Mouse (Mus musculus) frontal cortex, adult (tissue): Measurements from ENCODE around the gene Gstk1.

Source experiments
- ATAC-seq: cut with Nextera tagmentation; 2 replicates; pipeline ENCODE4 v1.9.2; 2017; ENCODE audit warnings: mild to moderate bottlenecking, moderate library complexity, mixed read lengths; ENCODE audit not compliant: low TSS enrichment

Gstk1 gene

GRCm38 (mm10) chr6:42265391-42266330 is 19.9 kb downstream of the Gstk1 start:
- peak; percentile 11; the same call in 1 of the 2 replicates for ATAC-seq

- ATAC-seq: no peak
Observed at GRCm38 (mm10) chr6:42270817-42271216, 25.1 kb downstream of the Gstk1 start.

- no peak for ATAC-seq
Observed at GRCm38 (mm10) chr6:42276151-42276550, 30.4 kb downstream of the Gstk1 start.

GRCm38 (mm10) chr6:42282865-42283528 is 37.3 kb downstream of the Gstk1 start:
- ATAC-seq: no peak

GRCm38 (mm10) chr6:42286448-42286847 is 40.7 kb downstream of the Gstk1 start, which contains the start of gene Clcn1:
Gene Clcn1 (plus strand): TSS chr6:42286685.
- no peak for ATAC-seq

- ATAC-seq: no peak
Observed at GRCm38 (mm10) chr6:42287562-42287961, 41.8 kb downstream of the Gstk1 start.

- ATAC-seq: no peak
Observed at GRCm38 (mm10) chr6:42293327-42293726, 47.6 kb downstream of the Gstk1 start.

- no peak for ATAC-seq
Observed at GRCm38 (mm10) chr6:42295549-42296094, 49.9 kb downstream of the Gstk1 start.

GRCm38 (mm10) chr6:42299362-42299761 is 53.6 kb downstream of the Gstk1 start:
- peak; percentile 21; the same call in 1 of the 2 replicates for ATAC-seq
